Mouse (Mus musculus) C2C12 (cell line): ENCODE data around the gene Naa50.

Experiments
- CTCF ChIP-seq: IDR thresholded peaks from one replicate; pipeline ENCODE4 v1.5.1; 2011; ENCODE audit not compliant: control insufficient read depth, insufficient read depth, insufficient read length
- FOSL1 ChIP-seq: IDR thresholded peaks from one replicate; pipeline ENCODE4 v1.8.0; 2011; ENCODE audit warnings: mild to moderate bottlenecking, low read length; ENCODE audit not compliant: poor library complexity, insufficient read depth, severe bottlenecking
- MAX ChIP-seq: IDR thresholded peaks from one replicate; pipeline ENCODE4 v1.6.1; 2011; ENCODE audit warnings: mild to moderate bottlenecking, control low read depth
- MYOD1 ChIP-seq: IDR thresholded peaks from one replicate; pipeline ENCODE4 v1.6.1; 2011; ENCODE audit warnings: low read depth; ENCODE audit not compliant: control insufficient read depth, insufficient read length
- MYOG ChIP-seq: IDR thresholded peaks from one replicate; pipeline ENCODE4 v1.6.1; 2011; ENCODE audit not compliant: control insufficient read depth, insufficient read length; ENCODE audit errors: extremely low read depth
- USF1 ChIP-seq: IDR thresholded peaks from one replicate; pipeline ENCODE4 v1.6.1; 2011; ENCODE audit warnings: low read depth, mild to moderate bottlenecking, control low read depth, moderate library complexity

DNA sequence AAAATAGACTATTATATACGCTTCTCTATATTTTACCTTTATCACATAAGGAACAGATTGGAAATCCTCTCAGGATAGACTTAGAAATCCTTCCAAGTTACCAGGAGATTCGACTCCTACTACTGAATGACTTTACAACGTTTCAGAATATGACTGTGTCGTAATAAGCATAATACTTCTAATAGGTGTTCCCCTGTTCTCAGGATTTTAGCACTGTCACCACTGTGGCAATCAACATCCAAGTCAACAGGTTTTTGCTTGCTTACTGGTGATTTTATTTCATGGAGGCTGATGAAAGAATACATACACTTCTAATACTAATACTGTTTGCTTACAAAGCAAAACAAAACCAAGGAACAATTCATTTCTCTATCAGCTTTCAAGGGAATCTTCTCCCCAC, 7.3 kb upstream of the Naa50 start:
- no peak for TF ChIP-seq CTCF
- TF ChIP-seq FOSL1: no peak
- no peak for TF ChIP-seq MAX
- TF ChIP-seq MYOD1: no peak
- no peak for TF ChIP-seq USF1
- TF ChIP-seq MYOG: no peak
